Mouse (Mus musculus): ENCODE results near the gene Gm27021. TPM values are rescaled to one million over a fixed set of nuclear protein-coding genes. Genes with fewer than 3 reads are reported as not detected.

Gm27021 gene
- total and polyA plus RNA-seq, 3 experiments: 0.21 to 0.54 TPM; not detected in 1

DNA sequence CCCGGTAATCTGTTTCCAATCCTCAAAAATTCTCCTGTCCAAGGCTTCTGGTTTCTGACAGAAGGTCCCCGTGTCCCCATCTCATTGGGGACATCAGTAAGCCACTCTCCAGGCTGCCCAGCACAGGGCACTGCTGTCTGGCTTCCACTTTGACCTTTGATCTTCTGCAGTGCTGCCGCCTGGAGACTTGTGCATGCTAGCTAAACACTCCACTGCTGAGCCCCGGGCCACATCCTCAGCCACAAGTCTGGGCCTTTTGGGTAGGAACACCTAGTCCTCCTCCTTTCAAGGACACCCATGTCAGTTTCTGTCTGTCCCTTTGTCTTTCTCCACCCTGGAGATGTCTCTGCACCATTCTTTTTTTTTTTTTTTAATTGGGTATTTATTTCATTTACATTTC lies 25.1 kb upstream of the Gm27021 start:
- Histone ChIP-seq H3K4me1 (ENCODE audit: control insufficient read depth in 1 of 2, insufficient read depth in 2 of 2, low read length in 2 of 2) (no peaks in the 10 kb centered on the region), H3K4me3 (ENCODE audit: control insufficient read depth in 1 of 2, insufficient read depth in 1 of 2, low read depth in 2 of 2, low read length in 2 of 2) (no peak overlapping the region), H3K9me3 (replicated peaks; ENCODE audit: insufficient read depth, low read length) (no peaks in the 10 kb centered on the region), H3K27me3 (ENCODE audit: control insufficient read depth in 1 of 2, insufficient read depth in 2 of 2, low read length in 2 of 2) (no peaks in the 10 kb centered on the region), H3K36me3 (ENCODE audit: control insufficient read depth in 1 of 2, insufficient read depth in 2 of 2, low read length in 2 of 2) (no peaks in the 10 kb centered on the region), H3K9ac (ENCODE audit: control insufficient read depth, low read depth, low read length, poor library complexity, severe bottlenecking) (no peak overlapping the region), H3K79me2 (ENCODE audit: control insufficient read depth, insufficient read depth, low read length, poor library complexity) (no peaks in the 10 kb centered on the region), H3K27ac (ENCODE audit: control insufficient read depth, low read depth, low read length) (no peak overlapping the region)
- TF ChIP-seq BHLHE40 (IDR thresholded peaks at IDR 0.05; ENCODE audit: borderline replicate concordance, low read depth, low read length) (no peak), USF2 (IDR thresholded peaks at IDR 0.05; ENCODE audit: borderline replicate concordance in 1 of 2, insufficient read depth in 1 of 2, low read depth in 1 of 2, low read length in 2 of 2) (no peak), HCFC1 (IDR thresholded peaks at IDR 0.05; ENCODE audit: low read depth, low read length) (no peak), SIN3A (IDR thresholded peaks at IDR 0.05; ENCODE audit: low read length) (no peak), TAL1 (IDR thresholded peaks at IDR 0.05; ENCODE audit: low read length) (no peak), SMC3 (IDR thresholded peaks at IDR 0.05; ENCODE audit: low read depth, low read length) (no peak), MYB (IDR thresholded peaks at IDR 0.05; ENCODE audit: low read depth, low read length) (no peak), TBP (IDR thresholded peaks at IDR 0.05; ENCODE audit: low read depth, low read length) (no peak), JUND (IDR thresholded peaks at IDR 0.05; ENCODE audit: low read depth, low read length) (no peak), CTCF (IDR thresholded peaks at IDR 0.05 in 2 of 3, conservative IDR thresholded peaks at IDR 0.05 in 1 of 3; ENCODE audit: control insufficient read depth in 1 of 3, insufficient read depth in 1 of 3, low read depth in 2 of 3, low read length in 3 of 3, poor library complexity in 1 of 3, severe bottlenecking in 1 of 3) (no peak), ZNF384 (IDR thresholded peaks at IDR 0.05; ENCODE audit: low read depth, low read length) (no peak), POLR2AphosphoS5 (IDR thresholded peaks at IDR 0.05; ENCODE audit: borderline replicate concordance, low read depth, low read length) (no peak), CHD2 (IDR thresholded peaks at IDR 0.05; ENCODE audit: low read length) (no peak), MAZ (IDR thresholded peaks at IDR 0.05; ENCODE audit: low read depth, low read length) (no peak), ZKSCAN1 (IDR thresholded peaks at IDR 0.05; ENCODE audit: low read depth, low read length) (no peak), KAT2A (conservative IDR thresholded peaks at IDR 0.05; ENCODE audit: low read depth, low read length) (no peak)
- no peak for DNase-seq (ENCODE audit: low read depth, low spot score)

- TF ChIP-seq ZC3H11A (IDR thresholded peaks at IDR 0.05; ENCODE audit: low read depth, low read length) (no peak), ZNF384 (IDR thresholded peaks at IDR 0.05; ENCODE audit: low read depth, low read length) (no peak), ELF1 (IDR thresholded peaks at IDR 0.05; ENCODE audit: low read depth, low read length) (no peak), MXI1 (IDR thresholded peaks at IDR 0.05; ENCODE audit: low read depth, low read length) (no peak), RAD21 (IDR thresholded peaks at IDR 0.05; ENCODE audit: low read depth, low read length) (no peak), CHD1 (IDR thresholded peaks at IDR 0.05; ENCODE audit: low read depth, low read length) (no peak), ETS1 (IDR thresholded peaks at IDR 0.05; ENCODE audit: low read depth, low read length) (no peak)
- no peak overlapping the region for H3K9ac ChIP-seq (ENCODE audit: control insufficient read depth, low read depth, low read length, poor library complexity, severe bottlenecking)
- no peaks in the 10 kb centered on the region for H3K4me1 ChIP-seq (ENCODE audit: control insufficient read depth in 1 of 2, insufficient read depth in 2 of 2, low read length in 2 of 2)
- no peaks in the 10 kb centered on the region for H3K36me3 ChIP-seq (ENCODE audit: control insufficient read depth in 1 of 2, insufficient read depth in 2 of 2, low read length in 2 of 2)
- DNase-seq (ENCODE audit: low read depth, low spot score): no peak
- no peaks in the 10 kb centered on the region for H3K27me3 ChIP-seq (ENCODE audit: control insufficient read depth in 1 of 2, insufficient read depth in 2 of 2, low read length in 2 of 2)
- no peak overlapping the region for H3K27ac ChIP-seq (ENCODE audit: control insufficient read depth, low read depth, low read length)
- H3K79me2 ChIP-seq (ENCODE audit: control insufficient read depth, insufficient read depth, low read length, poor library complexity): no peaks in the 10 kb centered on the region
- H3K4me3 ChIP-seq (ENCODE audit: control insufficient read depth in 1 of 2, insufficient read depth in 1 of 2, low read depth in 2 of 2, low read length in 2 of 2): no peak overlapping the region
- H3K9me3 ChIP-seq (replicated peaks; ENCODE audit: insufficient read depth, low read length): no peaks in the 10 kb centered on the region
These were observed 20.6 kb upstream of the Gm27021 start for GRCm38 (mm10) chr8:120688511-120688910.

Measured in MEL (cell line).